Mouse (Mus musculus): ENCODE measurements around the gene Nacc1.

DNA sequence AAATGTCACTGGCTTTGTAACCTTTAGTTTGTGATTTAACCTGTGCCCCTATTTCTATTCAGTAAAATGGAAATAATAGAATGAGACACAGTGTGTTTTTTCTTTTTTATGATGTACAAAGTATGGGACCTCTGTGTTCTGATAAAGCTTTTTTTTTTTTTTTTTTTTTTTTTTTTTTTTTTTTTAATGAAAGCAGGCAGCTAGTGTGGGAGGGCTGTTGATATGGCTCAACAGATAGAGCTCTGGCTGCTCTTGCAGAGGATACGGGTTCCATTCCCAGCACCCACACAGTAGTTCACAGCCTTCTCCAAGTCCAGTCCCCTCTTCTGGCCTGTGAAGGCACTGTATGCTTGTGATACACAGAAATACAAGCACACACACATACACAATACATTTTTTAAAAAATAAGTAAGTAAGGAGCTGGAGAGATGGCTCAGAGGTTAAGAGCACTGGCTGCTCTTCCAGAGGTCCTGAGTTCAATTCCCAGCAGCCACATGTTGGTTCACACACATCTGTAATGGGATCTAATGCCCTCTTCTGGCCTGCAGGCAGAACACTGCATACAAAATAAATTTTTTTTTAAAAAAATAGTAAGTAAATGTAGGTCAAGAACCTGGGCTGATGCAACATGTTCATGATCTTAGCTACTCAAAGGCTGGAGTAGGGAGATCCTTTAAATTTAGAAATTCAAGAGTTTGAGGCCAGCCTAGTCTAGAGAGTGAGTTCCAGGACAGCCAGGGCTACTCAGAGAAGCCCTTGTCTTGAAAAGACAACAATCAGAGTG is 45.9 kb downstream of the Nacc1 start:
- peak; percentile 87 for TF ChIP-seq ZNF384 (IDR thresholded peaks at IDR 0.05; ENCODE audit: low read depth, low read length)
- TF ChIP-seq CHD2 (IDR thresholded peaks at IDR 0.05; ENCODE audit: low read depth, low read length): no peak
- no peak for TF ChIP-seq ZC3H11A (IDR thresholded peaks at IDR 0.05; ENCODE audit: borderline replicate concordance, low read depth, low read length)

Measured in ES-E14 (cell line).